Mouse (Mus musculus): ENCODE results near the gene Pgbd5.
A peak's percentile ranks its signal among the peaks of the same experiment; 100 is the strongest.

Pgbd5 gene

GRCm38 (mm10) chr8:124346852-124347523 is 92.5 kb downstream of the Pgbd5 start:
- peak in 1 of 2 experiments; percentile 77 for DNase-seq (ENCODE audit: low spot score in 2 of 2)

DNA sequence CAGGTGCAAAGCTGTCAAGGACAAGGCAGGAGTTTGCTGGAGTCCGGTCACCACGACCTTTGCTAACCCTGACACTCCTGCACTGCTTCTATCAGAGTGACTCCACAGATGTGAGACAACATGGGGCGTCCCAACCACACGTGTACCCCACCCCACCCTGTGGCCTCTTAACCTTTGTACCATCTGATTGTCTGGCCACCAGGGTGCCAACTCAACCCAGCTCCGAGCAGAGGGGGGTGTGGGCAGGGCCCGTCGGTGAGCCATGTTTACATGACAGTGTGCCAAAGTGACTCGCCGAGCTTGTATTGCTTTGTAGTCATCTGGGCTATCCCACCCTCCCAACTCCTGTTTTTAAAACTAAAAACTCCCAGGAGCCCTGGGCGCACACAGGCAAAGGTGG is 94.4 kb downstream of the Pgbd5 start:
- no peak for DNase-seq (ENCODE audit: low spot score in 2 of 2)

GRCm38 (mm10) chr8:124343991-124344390 is 95.5 kb downstream of the Pgbd5 start:
- DNase-seq (ENCODE audit: low spot score in 2 of 2) = no peak

GRCm38 (mm10) chr8:124343151-124343550 is 96.3 kb downstream of the Pgbd5 start:
- no peak for DNase-seq (ENCODE audit: low spot score in 2 of 2)

DNA sequence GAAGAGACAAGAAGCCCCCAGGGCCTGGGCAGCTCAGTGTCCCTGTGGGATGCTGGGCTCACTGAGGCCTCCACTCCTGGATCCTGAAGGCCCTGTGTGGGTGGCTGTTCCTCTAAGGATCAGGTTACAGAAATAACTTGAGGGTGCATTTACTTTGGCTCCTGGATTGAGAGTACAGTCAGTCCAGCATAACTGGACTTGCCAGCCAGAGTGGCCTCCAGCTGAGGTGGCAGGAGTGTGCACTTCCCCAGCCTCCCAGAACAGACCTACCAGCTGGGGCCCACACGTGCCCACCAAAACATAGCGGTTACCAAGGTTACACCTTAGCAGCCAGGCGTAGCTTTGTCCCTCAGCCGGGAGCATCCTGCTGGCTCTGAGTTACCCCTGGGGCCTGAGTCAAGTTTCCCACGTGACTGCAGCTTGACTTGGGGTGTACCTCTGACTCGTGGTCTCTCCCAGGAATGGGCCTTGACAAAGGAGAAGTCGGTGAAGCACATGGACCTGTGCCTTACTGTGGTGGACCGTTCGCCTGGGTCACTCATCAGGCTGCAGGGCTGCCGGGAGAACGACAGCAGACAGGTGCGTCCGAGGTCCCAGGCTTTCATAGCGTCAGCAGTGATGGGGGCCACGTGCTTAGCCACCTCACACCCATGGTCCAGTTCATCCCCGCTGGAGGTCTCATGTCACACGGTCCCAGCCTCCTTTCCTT is 98.9 kb downstream of the Pgbd5 start:
- DNase-seq (ENCODE audit: low spot score in 2 of 2) = no peak

GRCm38 (mm10) chr8:124339742-124340141 is 99.7 kb downstream of the Pgbd5 start:
- DNase-seq (ENCODE audit: low spot score in 2 of 2) = no peak

DNA sequence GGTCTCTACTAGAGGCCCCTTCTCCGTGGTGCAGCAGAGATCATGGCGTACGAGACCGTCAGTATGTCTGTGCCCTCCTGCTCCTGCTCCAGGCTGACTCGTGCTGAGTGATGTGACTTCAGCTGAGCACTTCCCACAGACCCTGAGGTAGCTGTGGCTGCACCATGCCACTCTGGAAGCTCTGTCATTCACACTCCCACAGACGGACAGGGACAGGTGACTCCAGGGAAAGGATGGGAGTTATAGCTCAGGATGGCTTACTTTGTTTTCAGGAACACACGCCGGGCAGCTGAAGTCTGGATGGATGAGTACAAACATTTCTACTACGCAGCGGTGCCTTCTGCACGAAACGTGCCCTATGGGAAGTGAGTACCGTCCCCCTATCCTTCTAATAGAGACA is 103.2 kb downstream of the Pgbd5 start:
- no peak for DNase-seq (ENCODE audit: low spot score in 2 of 2)

DNA sequence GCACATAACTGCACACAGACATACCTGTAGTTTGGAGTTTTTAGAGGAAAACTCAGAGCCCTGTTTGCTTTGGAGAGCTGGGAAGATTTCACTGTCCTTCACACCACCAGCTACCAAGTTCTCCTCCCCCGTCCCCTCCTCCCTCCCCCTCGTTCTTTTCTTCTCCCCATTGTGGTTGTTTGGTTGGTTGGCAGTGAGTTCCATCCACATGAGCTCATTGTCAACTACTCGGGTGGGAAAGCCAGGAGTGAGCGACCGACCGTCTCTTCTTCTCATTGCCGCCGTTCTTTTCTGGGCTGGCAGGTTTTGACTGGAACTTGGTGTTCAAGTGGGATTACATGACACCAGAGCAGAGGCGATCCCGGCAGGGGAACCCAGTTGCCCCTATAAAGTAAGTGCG is 107.8 kb downstream of the Pgbd5 start:
- DNase-seq (ENCODE audit: low spot score in 2 of 2) = no peak

GRCm38 (mm10) chr8:124331094-124331493 is 108.4 kb downstream of the Pgbd5 start:
- DNase-seq (ENCODE audit: low spot score in 2 of 2) = no peak

- DNase-seq (ENCODE audit: low spot score in 2 of 2) = no peak
Observed at GRCm38 (mm10) chr8:124330433-124330832, 109.0 kb downstream of the Pgbd5 start.

DNA sequence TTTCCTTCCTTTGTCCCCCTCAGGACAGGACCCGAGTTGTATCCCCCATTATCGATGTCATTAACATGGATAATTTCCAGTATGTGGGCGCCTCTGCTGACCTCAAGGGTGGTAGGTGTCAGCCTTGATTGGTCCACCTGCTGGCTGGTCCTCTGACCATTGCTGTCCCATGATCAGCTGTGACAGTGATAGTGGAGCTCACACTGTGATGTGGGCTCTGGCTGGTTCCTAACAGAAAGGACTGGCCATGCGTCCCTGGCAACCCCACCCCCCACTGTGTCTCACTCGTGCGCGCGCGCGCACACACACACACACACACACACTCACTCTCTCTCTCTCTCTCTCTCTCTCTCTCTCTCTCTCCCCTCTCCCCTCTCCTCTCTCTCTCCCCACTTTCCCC is 109.8 kb downstream of the Pgbd5 start:
- no peak for DNase-seq (ENCODE audit: low spot score in 2 of 2)

GRCm38 (mm10) chr8:124328259-124328658 is 111.2 kb downstream of the Pgbd5 start:
- no peak for DNase-seq (ENCODE audit: low spot score in 2 of 2)

GRCm38 (mm10) chr8:124323356-124323755 is 116.1 kb downstream of the Pgbd5 start:
- DNase-seq (ENCODE audit: low spot score in 2 of 2) = peak in 1 of 2 experiments; percentile 32

DNA sequence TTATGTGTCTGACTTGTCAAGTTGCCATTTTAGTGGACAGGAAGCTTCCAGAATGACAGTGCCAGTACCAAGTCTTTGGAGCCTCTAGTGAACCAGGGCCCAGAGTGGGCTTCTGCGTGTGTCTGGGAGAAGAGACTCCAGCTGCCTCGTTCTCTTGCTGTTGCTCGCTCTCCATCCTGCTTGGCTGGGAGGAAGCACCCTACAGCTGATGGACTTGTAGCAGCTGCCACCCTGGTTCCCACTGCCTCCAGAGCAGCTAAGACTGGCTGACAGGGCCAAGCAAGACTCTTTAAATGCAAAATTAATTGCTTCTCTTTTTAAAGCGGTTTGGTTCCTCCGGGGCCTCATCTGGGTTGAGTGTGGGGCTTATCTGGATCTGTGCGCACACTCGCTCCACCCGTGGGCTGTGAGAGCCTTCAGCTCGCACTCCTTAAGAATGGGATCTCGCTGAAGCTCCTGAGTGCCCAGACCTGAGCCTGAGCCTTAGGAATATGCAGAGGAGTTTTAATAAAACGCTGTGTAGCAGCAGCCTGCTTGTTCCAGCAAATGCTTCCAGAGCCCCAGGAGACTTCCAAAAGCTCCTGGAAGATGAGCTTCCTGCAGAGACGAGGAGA is 118.1 kb downstream of the Pgbd5 start:
- no peak for DNase-seq (ENCODE audit: low spot score in 2 of 2)

- no peak for DNase-seq (ENCODE audit: low spot score in 2 of 2)
Observed at GRCm38 (mm10) chr8:124319316-124319652, 120.2 kb downstream of the Pgbd5 start.

Data from urinary bladder, postnatal 4 days (tissue).